Comparison of ENCODE assay signal across 22 mouse cellular contexts in genomic region chr5:142421886-142422285, GRCm38 (mm10). TPM values are rescaled to one million over a fixed set of nuclear protein-coding genes. Genes with fewer than 3 reads are reported as not detected.
DNase-seq lines count a peak whose midpoint lies in the region; ATAC-seq and TF ChIP-seq lines count a peak whose summit lies in the region.
"Had no signal": no experiment of that assay in that cellular context is flagged by ENCODE, and none has a peak within 500 bp of the region (broad histone marks: within the 10 kb centered on the region; RNA-seq: fewer than 3 reads in every experiment).

No protein-coding gene starts in this region.

- no peak overlapping the region for H3K4me2 ChIP-seq in hindbrain, embryonic 13.5 days
- H3K4me2 ChIP-seq in hindbrain, postnatal 0 days (ENCODE audit: low read depth, low read length) = no peak overlapping the region
- H3K4me2 ChIP-seq: embryonic facial prominence, embryonic 12.5 days; forebrain, embryonic 12.5 days; hindbrain, embryonic 15.5 days had no signal

- H3K36me3 ChIP-seq in hindbrain, embryonic 13.5 days = peaks cover 23% of the 10 kb centered on the region
- no peaks in the 10 kb centered on the region for H3K36me3 ChIP-seq in hindbrain, postnatal 0 days (ENCODE audit: insufficient read depth, low read length)
- H3K36me3 ChIP-seq in small intestine, adult 2 months (ENCODE audit: control insufficient read depth, insufficient read depth, low read length) = peaks cover 6% of the 10 kb centered on the region; the same call in 1 of the 2 replicates
- H3K36me3 ChIP-seq: hindbrain, embryonic 15.5 days had no signal

- peaks cover 43% of the 10 kb centered on the region for H3K4me1 ChIP-seq in hindbrain, embryonic 13.5 days (replicated peaks)
- 0 out of 2 replicates have a peak, but pooled peaks cover 9% of the 10 kb centered on the region for H3K4me1 ChIP-seq in hindbrain, postnatal 0 days (ENCODE audit: insufficient read depth, low read length)
- H3K4me1 ChIP-seq in small intestine, adult 2 months (ENCODE audit: control insufficient read depth, insufficient read depth, insufficient read length, low read length) = peaks cover 58% of the 10 kb centered on the region

- no peak for ATAC-seq in hindbrain, embryonic 13.5 days (ENCODE audit: low FRiP score)
- no peak for ATAC-seq in hindbrain, postnatal 0 days
- ATAC-seq: CD4-positive, CD25-positive, alpha-beta regulatory T cell, adult 4 months; forebrain, embryonic 16.5 days had no signal

- no peak overlapping the region for H3K9ac ChIP-seq in hindbrain, embryonic 13.5 days
- no peak overlapping the region for H3K9ac ChIP-seq in hindbrain, postnatal 0 days (replicated peaks; ENCODE audit: low read length)
- H3K9ac ChIP-seq: embryonic facial prominence, embryonic 12.5 days; forebrain, embryonic 12.5 days; hindbrain, embryonic 15.5 days had no signal

- no peak for TF ChIP-seq POLR2A in small intestine, adult 2 months (IDR thresholded peaks at IDR 0.05; ENCODE audit: low read depth, low read length)

- H3K9me3 ChIP-seq in hindbrain, embryonic 13.5 days = no peaks in the 10 kb centered on the region
- no peaks in the 10 kb centered on the region for H3K9me3 ChIP-seq in hindbrain, postnatal 0 days (ENCODE audit: low read length)
- H3K9me3 ChIP-seq: embryonic facial prominence, embryonic 12.5 days; forebrain, embryonic 12.5 days; G1E; hindbrain, embryonic 15.5 days had no signal

- H3K27ac ChIP-seq in hindbrain, embryonic 13.5 days = peak overlapping the region; percentile 61
- H3K27ac ChIP-seq in hindbrain, postnatal 0 days = no peak overlapping the region
- peak overlapping the region; percentile 19; the same call in 1 of the 2 replicates for H3K27ac ChIP-seq in layer of hippocampus, adult 2 months
- H3K27ac ChIP-seq in small intestine, adult 2 months (ENCODE audit: insufficient read depth, low read depth, low read length) = peak overlapping the region; percentile 85
- H3K27ac ChIP-seq: embryonic facial prominence, embryonic 12.5 days; forebrain, embryonic 12.5 days; hindbrain, embryonic 15.5 days had no signal

- no peak overlapping the region for H3K4me3 ChIP-seq in hindbrain, embryonic 13.5 days
- no peak overlapping the region for H3K4me3 ChIP-seq in hindbrain, postnatal 0 days (ENCODE audit: low read length)
- no peak overlapping the region for H3K4me3 ChIP-seq in layer of hippocampus, adult 2 months
- H3K4me3 ChIP-seq in small intestine, adult 2 months (ENCODE audit: low read depth, low read length) = no peak overlapping the region
- H3K4me3 ChIP-seq: embryonic facial prominence, embryonic 12.5 days; forebrain, embryonic 12.5 days; hindbrain, embryonic 15.5 days had no signal

- peak; percentile 16 for DNase-seq in cerebellum, adult 9-10 months
- no peak for DNase-seq in cerebellum, postnatal 10 days
- DNase-seq in hindbrain, postnatal 0 days (ENCODE audit: low spot score) = no peak
- no peak for DNase-seq in layer of hippocampus, adult 2 months (ENCODE audit: low spot score in 2 of 2)
- no peak for DNase-seq in layer of hippocampus, adult 11-12 months (ENCODE audit: low spot score)
- DNase-seq in spleen, adult 12 weeks (ENCODE audit: low spot score) = no peak
- DNase-seq: adrenal gland, adult 8-10 months; adrenal gland, postnatal 36 days; B cell, adult 2 months; cerebellum, adult 2 months; cerebellum, postnatal 25 days; gastrocnemius, postnatal 25 days; heart, postnatal 10 days; heart, postnatal 4 days had no signal

- no peak for TF ChIP-seq CTCF in hindbrain, postnatal 0 days (IDR thresholded peaks at IDR 0.05; ENCODE audit: low read depth)
- TF ChIP-seq CTCF in layer of hippocampus, adult 2 months (conservative IDR thresholded peaks at IDR 0.05) = no peak
- TF ChIP-seq CTCF in small intestine, adult 2 months (IDR thresholded peaks at IDR 0.05; ENCODE audit: extremely low read depth, insufficient read length, insufficient replicate concordance, low read depth, low read length) = no peak

- H3K27me3 ChIP-seq in hindbrain, embryonic 13.5 days = no peaks in the 10 kb centered on the region
- no peaks in the 10 kb centered on the region for H3K27me3 ChIP-seq in hindbrain, postnatal 0 days (ENCODE audit: insufficient read depth, low read length)
- H3K27me3 ChIP-seq in small intestine, adult 2 months (ENCODE audit: control insufficient read depth, insufficient read depth, low read length) = no peaks in the 10 kb centered on the region
- H3K27me3 ChIP-seq: embryonic facial prominence, embryonic 12.5 days; forebrain, embryonic 12.5 days; hindbrain, embryonic 15.5 days had no signal

- 93% methylated on average over 5 of the region's 5 CpGs for WGBS in hindbrain, embryonic 13.5 days
- 87% methylated on average over 5 of the region's 5 CpGs for WGBS in hindbrain, postnatal 0 days
- 37% methylated on average over 5 of the region's 5 CpGs for WGBS in small intestine, adult 2 months

RNA-seq across cellular contexts. Expression of gene Foxk1, which starts 20.6 kb away (rescaled TPM):
- 5.3 and 5.6 TPM in 2 replicates for polyA plus RNA-seq in hindbrain, embryonic 13.5 days (2015; fragmentation: Nextera tagmentation; extraction: Ambion mirVana)
- 23.3 and 24.0 TPM in 2 replicates for total RNA-seq in hindbrain, postnatal 0 days (2014; rRNA removed)
- polyA plus RNA-seq in hindbrain, postnatal 0 days (2015; fragmentation: Nextera tagmentation; extraction: Ambion mirVana) = 4.6 and 6.0 TPM in 2 replicates
- 10 to 100 TPM; 53.0 to 60.3 TPM for total RNA-seq in layer of hippocampus, adult 2 months (2021)
- polyA plus RNA-seq in small intestine, adult 2 months (2012; rRNA removed) = 11.2 and 58.0 TPM in 2 replicates

RNA-seq across cellular contexts. Expression of gene Ap5z1, which starts 41.9 kb away (rescaled TPM):
- 12.8 and 15.2 TPM in 2 replicates for polyA plus RNA-seq in hindbrain, embryonic 13.5 days (2015; fragmentation: Nextera tagmentation; extraction: Ambion mirVana)
- 12.8 and 22.1 TPM in 2 replicates for total RNA-seq in hindbrain, postnatal 0 days (2014; rRNA removed)
- polyA plus RNA-seq in hindbrain, postnatal 0 days (2015; fragmentation: Nextera tagmentation; extraction: Ambion mirVana) = 7.5 and 7.9 TPM in 2 replicates
- 10 to 100 TPM; 24.4 to 31.3 TPM for total RNA-seq in layer of hippocampus, adult 2 months (2021)
- 15.0 and 37.6 TPM in 2 replicates for polyA plus RNA-seq in small intestine, adult 2 months (2012; rRNA removed)
